Mouse (Mus musculus) NIH3T3 (cell line): ENCODE data around the gene Hormad1.
A peak's percentile ranks its signal among the peaks of the same experiment; 100 is the strongest.
"Not testable (repeated sequence)": the region's sequence is repeated elsewhere in the genome, so short reads cannot be mapped to it uniquely, and the experiment has no call there.

Experiments used
- DNase-seq: peaks from one replicate; pipeline ENCODE4 v3.0.0-alpha.2; 2012; ENCODE audit warnings: low read depth

Gene Hormad1

DNA sequence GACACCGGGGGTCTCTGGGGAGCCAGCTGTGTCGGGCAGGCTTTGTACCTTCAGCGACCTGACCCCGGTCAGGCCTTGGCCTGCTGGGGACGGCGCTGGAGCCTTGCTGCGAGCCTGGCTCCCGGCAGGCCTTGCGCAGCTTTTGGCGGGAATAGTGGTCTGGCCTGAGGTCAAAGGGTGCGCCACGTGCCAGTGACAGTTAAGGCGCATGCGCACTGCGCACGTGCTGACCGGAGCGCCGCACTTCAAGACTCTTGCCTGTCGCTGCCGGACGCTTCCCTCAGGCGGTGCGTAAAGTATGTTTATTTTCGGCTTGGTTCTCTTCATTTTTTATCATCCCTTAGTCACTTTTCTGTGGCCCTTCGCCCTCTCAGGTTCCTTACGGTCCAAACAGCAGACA, at the start of gene Hormad1:
Gene Hormad1 (plus strand): TSS at position 241 of the 400 bp plus-strand sequence.
- no peak for DNase-seq

DNA sequence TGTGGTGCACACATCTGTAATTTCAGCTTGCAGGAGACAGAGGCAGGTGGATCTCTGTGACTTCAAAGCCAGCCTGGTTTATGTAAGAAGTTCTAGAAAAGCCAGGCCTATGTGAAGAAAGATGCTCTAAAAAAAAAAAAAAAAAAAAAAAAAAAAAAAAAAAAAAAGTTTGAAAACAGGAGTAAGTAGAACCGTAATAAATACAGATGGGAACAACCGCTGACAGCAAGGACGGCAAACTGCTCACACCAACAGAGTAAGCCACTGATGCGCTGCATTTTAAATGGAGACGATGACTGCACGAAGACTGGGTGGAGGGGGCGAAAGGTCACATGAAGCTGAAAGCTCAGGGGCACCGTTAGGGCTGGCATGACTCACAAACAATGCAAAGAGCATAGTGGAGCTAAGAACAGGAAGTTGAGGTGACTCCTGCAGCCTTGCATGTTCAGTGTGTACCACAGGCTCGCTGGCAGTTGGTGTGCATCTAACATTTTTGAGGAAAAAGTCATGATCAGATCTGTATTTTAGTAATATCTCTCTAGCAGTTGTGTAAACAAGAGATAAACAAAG, 47.8 kb upstream of the Hormad1 start:
- no peak for DNase-seq

DNA sequence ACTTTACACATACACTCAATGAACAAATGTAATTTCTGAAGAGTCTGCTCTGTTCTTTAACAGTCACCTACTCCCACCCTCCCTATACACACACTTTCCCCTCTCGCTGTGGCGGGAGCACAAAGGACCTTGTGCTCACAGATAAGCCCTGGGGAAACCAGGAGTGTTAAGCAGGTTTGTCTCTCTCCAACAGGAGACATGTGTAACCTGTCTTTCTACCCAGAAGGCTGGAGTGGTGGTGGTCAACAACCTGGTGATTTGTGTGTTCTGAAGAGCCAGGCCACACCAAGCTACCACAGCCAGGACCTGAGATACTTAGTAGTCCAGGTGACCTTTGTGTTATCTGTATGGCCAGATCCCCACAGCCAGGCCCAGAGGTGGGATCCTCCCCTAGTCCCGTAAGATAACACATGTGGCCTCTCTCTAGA, 42.8 kb upstream of the Hormad1 start:
- DNase-seq = no peak

DNA sequence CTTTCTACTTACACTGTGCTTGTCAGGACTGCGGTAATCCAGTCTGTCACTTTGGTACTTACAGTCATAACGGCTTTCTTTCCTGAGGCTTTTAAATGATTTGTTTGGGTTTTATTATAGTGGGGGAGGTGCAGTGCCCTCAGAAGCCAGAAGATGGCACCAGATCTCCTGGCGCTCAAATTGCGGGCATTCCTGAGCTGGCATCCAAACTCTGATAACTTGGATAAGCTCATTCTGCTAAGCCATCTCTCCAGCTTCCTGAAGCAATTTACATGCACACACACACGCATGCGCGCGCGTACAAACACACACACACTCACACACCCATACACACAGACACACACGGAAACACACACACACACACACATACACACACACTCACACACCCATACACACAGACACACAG, 42.0 kb upstream of the Hormad1 start:
- peak; percentile 89 for DNase-seq

DNA sequence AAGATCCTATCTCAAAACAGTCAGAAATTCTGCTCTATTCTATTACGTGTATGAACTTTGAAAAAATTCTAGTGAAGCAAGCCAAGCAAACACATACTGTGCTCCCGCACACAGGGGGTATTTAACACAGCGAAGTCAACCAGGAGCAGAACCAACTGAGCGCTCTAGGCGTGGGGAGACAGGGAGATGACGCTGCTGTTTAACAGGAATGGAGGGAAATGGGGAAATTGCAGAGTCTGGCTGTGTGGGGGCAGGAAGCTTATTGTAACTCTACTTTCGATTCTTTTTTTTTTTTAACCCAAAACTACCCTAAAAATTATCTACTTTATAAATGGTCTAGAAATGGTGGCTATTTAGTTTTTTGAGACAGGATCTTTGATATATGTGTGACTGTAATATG, 40.6 kb upstream of the Hormad1 start:
- DNase-seq = no peak

DNA sequence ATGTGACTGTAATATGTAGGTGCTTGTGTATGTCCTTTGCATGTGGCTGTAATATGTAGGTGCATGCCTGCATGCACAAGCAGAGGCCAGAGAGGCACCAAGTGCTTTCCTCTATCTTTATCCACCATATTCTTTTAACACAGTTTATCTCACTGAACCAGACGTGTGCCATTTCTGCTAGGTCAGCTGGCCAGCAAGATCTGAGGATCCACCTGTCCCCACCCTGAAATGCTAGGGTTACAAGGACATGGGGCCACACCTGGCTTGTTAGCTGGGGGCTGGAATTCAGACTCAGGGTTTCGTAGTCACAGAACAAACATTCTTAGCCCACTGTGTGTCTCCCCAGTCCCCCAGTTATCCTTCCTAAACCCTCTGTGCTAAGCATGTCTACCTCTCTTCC, 40.2 kb upstream of the Hormad1 start:
- no peak for DNase-seq

DNA sequence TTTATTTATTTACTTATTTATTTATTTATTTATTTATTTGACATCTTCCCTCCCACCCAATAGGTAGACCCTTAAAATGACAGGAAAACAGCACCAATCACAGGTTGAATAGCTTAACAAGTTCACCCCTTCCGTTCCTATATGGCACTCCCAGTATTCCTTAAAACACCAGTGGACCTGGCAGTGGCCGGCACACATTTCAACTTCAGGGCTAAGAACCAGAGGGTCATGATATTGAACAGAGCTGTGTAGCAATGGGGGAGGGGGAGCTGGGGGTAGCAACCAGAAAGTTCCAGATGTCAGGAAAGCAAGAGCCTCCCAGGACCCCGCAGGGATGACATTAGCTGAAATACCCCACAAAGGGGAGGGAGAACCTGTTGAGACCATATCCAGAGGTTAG, 39.4 kb upstream of the Hormad1 start:
- no peak for DNase-seq

DNA sequence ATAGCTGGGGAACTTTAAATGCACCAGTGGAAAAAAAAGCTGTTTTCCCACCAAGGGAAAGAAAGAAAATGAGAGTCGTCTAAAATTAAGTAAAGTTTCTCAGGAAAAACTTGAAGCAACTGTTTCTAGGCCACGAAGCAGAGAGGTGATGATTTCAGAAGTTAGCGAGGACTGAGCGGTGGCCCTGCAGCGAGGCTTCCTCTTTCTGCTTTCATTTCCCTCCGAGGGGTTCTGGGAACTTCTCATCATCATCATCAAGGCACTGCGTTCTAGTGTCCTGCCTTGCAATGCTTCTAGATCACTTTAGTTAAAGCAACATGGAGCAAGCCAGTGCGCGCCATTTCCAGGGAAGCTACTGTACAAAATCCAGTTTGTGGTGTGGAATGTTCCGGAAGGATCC, 38.3 kb upstream of the Hormad1 start:
- DNase-seq = no peak

DNA sequence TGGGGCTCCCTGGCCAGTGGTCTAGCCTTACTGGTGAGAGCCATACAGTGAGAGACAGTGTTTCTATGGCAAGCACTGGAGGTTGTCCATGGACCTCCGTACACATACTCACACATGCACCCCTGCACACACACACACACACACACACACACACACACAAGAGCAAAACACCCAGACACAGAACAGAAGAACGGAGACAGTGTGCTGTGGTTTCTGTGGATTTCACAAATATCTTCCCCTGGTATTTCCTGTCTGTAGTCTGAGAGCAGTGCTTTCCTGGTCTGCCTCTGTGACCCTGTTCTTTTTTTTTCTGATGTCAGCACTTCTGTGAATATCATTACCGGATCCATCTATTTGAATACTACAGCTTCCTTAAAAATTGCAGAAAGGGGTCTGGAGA, 35.8 kb upstream of the Hormad1 start:
- DNase-seq = no peak

DNA sequence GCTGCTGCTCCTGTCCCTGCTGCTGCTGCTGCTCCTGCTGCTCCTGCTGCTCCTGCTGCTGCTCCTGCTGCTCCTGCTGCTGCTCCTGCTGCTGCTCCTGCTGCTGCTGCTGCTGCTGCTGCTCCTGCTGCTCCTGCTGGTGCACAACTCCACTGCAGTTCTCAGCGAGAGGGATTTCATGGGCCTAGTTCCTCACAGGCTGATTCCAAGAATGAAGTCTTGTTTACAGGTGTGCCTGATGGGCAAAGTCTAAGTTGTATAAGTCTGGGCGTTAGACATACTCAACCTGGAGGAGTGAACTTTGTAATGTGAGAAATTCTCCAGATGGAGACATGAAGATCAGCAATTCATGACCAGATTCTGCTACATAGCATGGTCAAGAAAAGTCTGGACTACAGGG, 34.8 kb upstream of the Hormad1 start:
- no peak for DNase-seq

DNA sequence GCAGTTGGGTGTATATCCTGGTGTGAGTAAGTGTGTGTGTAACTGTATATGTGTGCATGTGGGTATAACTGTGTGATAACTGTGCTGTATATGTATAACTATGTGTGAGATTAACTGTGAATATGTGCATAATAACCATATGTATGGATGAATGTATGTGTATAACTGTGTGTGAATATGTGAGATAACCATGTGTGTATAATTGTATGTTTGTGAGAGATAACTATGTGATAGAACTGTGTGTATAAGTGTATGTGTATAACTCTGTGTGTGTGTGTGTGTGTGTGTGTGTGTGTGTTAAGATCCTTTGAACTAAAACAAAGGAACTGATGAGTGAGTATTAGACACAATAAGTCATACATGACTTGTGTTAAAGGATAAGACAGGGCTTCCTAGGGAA, 33.4 kb upstream of the Hormad1 start:
- DNase-seq = no peak

DNA sequence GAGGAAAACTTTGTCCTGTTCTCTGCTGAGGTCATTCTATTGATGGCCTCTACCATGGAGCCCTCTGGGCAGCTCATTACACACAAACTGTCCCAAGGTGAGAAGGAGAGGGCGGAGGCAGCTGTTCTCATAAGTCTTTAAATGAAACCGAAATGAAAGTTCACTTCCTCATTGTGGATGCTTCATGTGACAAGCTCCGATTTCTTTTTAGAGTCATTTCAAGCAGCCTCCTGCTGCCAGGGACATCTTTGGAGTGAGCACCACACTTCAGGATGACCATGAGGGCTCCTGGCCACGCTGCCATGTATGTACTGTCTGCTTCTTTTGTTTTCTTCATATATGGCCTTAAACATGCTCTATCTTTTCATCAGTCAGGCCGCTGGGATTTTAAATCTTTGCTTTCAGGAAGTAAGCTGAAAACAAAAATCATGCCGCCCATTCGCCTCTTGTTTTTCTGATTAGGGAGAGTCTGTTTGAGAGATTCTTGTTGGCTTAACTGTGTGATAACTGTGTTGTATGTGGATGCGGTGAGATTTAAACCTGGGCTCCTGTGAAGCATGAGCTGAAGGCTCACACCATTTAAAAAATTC, 32.8 kb upstream of the Hormad1 start, which contains the start of gene Ctss:
Gene Ctss (plus strand): TSS at position 165 of the 590 bp plus-strand sequence.
- no peak for DNase-seq

DNA sequence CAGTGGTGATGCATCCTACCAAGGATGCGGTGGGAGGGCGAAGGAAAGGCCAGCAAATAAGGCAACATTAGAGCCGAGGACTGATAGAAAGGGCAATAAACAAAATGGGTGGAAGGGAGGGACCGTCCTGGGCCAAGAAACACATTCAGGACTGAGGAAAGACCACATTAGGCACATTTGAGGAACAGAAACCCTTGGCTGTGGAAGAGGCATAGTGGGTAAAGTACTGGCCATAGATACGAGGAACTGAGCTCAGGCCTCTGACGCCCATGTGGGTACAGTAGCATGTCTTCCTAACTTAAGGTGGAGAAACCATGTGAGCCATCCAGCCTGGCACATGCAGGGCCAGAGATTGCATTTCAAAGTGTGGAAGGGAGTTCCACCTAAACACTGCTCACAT, 29.7 kb upstream of the Hormad1 start:
- no peak for DNase-seq

DNA sequence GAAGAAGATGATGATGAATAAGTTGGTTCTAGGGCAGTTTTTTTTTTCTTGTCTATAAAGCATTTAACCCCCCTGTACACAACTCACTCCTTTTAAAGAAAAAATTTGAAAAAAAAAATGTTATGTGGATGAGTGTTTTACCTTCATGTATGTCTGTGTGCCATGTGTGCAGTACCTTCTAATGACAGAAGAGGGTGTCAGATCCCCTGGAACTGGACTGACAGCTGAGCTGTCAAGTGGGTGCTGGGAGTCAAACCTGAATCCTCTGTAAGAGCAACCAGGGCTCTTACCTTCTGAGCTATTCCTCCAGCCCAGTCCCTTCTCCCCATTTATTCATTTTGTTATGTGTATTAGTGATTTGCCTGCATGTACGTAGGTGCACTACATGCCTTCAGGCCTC, 28.5 kb upstream of the Hormad1 start:
- no peak for DNase-seq

DNA sequence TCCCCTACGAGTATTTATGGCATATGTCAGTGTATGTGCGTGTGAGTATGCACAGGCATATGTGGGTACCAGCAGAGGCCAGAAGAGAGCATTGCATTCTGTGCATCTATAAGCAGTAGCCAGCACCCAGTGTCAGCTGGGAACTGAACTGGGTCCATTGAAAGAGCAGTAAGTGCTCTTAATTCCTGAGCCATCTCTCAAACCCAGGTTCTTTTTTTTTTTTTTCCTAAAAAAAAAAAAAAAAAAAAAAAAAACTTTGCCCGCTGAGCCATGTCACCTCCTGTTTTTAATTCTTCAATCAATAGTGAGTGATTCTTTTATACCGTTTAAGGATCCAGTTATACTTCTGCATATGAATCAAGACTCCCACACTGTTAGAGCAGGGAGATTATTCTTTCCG, 26.1 kb upstream of the Hormad1 start:
- DNase-seq = no peak

DNA sequence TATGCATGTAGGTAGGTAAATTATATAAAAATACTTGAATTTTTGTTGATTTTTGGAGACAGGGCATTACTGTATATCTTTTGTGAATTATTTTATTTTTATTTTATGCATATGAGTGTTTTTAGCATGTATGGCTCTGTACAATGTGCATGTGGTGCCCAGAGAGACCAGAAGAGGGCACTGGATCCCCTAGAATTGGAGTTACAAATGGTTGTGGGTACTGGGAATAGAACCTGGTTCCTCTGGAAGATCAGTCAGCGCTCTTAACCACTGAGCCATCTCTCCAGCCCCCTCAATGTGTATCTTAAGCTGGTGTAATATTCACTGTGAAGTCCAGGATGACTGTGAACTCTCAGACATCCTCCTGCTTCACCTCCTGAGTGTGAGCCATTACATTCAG, 24.6 kb upstream of the Hormad1 start:
- DNase-seq = no peak

DNA sequence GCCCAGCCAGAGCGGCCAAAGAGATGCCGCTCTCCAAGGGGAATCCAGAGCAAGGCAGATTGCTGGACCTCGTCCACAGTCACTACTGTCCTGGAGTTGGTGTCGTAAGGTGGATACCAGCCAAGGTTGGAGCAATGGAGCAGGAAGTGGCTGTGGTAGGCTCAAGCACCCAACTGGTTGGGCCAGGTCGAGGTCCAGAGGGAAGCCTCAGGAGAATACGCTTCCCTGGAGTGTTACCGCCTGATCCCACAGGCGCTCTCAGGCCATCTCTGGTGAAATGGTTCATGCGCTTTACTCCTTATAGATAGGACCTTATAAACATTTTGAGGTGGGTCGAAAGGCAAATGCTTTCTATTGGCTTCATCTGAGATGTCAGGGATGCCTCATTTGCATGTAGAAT, 20.5 kb upstream of the Hormad1 start:
- no peak for DNase-seq

DNA sequence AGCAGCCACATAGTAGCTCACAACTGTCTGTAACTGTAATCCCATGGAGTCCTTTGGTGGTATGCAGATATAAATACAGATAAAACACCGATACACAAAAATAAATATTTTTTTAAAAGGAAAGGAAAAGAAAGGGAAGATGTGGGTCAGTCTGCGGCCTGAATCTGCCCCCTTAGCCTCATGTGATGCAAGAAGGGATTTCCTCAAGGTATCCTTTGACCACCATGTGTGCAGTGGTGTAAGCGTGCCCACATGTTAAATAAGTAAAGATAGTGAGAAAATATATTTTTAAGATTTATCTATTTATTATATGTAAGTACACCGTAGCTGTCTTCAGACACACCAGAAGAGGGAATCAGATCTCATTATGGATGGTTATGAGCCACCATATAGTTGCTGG, 19.6 kb upstream of the Hormad1 start:
- no peak for DNase-seq

DNA sequence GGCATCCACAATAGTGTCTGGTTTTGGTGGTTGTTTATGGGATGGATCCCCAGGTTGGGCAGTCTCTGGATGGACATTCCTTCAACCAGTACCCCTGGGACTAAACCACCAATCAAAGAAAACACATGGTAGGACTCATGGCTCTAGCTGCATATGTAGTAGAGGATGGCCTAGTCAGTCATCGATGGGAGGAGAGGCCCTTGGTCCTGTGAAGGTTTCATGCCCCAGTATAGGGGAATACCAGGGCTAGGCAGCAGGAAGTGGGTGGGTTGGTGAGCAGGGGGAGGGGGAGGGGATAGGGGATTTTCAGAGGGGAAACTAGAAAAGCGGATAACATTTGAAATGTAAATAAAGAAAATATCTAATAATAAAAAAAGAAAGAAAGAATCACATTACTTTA, 18.3 kb upstream of the Hormad1 start:
- DNase-seq = not testable (repeated sequence)

DNA sequence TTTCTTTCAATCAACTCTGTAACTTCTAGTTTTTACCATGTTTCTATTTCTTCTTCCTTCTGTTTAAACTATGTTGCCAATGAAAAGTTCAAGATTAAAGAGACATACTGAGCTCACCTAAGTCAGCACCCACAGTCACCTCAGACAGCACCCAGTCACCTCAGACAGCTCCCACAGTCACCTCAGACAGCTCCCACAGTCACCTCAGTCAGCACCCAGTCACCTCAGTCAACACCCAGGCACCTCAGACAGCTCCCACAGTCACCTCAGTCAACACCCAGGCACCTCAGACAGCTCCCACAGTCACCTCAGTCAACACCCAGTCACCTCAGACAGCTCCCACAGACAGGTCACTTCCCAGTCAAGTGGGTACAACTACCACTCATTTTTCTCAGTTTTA, 17.3 kb upstream of the Hormad1 start:
- DNase-seq = no peak

DNA sequence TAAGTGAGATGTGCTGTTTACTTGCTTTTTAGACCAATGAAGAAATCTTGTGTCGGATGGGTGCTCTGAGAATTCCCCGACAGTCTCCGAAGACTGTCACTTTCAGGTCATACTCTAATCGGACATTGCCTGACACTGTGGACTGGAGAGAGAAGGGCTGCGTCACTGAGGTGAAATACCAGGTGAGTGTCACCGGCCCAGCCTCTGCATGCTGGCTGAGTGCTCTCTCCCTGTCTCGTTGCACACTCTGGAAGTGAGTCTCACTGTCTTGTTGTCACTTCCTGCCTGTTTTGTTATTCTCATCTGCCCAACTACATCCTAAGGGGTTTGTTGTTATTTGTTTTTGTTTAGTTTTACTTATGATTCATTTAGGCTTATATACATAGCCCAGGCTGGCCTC, 16.5 kb upstream of the Hormad1 start:
- no peak for DNase-seq

DNA sequence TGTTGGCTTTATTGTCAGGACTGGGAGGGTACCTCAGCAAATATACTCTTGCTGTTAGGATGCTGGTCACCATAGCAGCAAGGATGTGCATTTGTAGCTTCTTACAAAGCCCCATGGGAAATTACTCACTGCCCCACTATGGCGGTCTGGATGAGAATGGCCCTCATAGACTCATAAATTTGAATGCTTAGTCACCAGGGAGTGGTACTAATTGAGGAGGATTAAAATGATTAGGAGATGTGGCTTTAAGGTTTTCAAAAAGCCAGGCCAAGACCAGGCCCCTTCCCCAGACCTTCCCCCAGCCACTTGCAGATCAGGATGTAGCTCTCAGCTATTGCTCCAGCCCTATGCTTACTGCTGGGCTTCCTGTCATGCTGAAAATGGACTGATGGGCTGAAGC, 9.3 kb upstream of the Hormad1 start:
- DNase-seq = no peak

DNA sequence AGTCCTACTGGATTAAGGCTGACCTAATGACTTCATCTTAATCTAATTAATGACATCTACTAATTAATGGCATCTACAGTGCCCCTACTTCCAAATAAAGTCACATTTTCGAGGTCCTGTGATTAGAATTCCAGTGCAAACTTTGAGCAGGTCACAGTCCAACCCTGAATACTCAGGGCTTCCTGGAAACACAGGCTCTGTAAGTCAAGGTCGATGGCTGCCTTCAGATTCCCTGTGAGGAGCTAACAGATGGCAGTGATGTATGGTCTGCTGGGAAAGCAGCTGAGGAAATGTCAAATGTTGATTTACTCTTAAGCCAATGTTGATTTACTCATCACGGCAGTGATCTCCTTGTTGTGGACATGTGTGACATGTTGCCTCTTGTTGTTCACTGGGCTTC, 5.5 kb upstream of the Hormad1 start:
- DNase-seq = no peak

DNA sequence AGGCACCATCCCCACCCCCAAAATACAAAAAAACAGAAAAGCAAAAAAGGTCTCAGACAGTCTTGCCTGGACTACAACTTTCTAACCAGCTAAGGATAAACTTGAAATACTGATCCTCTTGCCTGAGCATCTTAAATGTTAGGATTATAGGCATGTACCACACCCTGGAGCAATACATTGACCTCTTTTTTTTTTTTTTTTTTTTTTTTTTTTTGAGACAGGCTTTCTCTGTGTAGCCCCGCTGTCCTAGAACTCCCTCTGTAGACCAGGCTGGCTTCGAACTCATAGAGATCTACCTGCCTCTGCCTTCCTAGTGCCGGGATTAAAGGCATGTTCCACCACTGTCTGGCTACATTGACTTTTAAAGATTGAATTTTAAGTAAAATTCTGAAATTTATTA, 1.3 kb downstream of the Hormad1 start:
- no peak for DNase-seq
